Mouse (Mus musculus): ENCODE measurements around the gene Gm28047.

DNA sequence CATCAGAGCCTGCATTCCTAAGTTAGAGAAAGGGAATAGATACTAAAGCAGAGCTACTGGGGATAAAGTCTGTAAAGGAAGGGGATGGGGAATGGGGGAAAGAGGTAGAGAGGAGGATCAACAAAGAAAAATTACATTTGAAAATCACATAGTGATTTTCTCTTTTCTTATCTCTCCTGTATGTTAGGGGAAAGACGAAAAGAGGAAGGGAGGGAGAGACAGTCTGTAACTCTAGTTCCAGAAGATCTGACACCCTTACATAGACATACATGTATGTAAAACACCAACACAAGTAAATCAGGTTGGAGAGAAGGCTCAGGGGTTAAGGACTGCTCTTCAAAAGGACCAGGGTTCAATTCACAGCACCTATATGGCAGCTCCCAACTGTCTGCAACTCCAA lies 43.7 kb downstream of the Gm28047 start:
- TF ChIP-seq GATA1 (IDR thresholded peaks at IDR 0.05; ENCODE audit: low read length): no peak
- TF ChIP-seq TAL1 (IDR thresholded peaks at IDR 0.05; ENCODE audit: low read length): no peak

Data from erythroblast, embryonic 14.5 days (primary cell).